Mouse (Mus musculus) kidney, adult 2 months (tissue): ENCODE measurements around the gene Il16.

ENCODE experiments used
- CTCF ChIP-seq: fragments of 200-500 bp; conservative IDR thresholded peaks from 2 replicates; pipeline ENCODE4 v1.5.1; 2011; ENCODE audit warnings: low read depth, mild to moderate bottlenecking, control low read depth, low read length, moderate library complexity, mixed read lengths; ENCODE audit not compliant: insufficient read depth, insufficient read length
- POLR2A ChIP-seq: fragments of 200-500 bp; IDR thresholded peaks from one replicate; pipeline ENCODE4 v1.6.1; 2011; ENCODE audit warnings: low read depth, low read length, control low read depth

DNA sequence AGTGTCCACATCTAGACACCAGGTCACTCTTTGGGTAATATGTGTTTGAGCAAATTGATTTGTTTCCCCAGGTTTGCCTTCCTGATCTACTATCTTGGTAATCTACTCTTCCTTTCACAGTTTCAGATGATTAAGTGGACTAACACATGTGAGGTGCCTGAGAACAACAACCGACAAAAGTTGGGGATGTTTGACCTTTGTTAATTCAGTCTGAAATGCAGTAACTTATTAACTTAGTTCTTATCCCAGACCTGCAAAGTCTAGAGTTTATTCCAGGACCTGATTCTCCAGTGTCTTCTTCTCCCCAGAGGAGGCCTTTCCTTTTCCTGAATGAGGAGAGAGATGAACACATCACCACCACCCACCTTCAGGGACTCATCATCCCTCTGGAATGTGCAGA, 133.6 kb downstream of the Il16 start:
- TF ChIP-seq POLR2A: no peak
- no peak for TF ChIP-seq CTCF
